Mouse (Mus musculus) lung, postnatal 0 days (tissue): ENCODE data around the gene Fbxl17.

Experiments used
- CTCF ChIP-seq: IDR thresholded peaks from 2 replicates; pipeline ENCODE4 v1.5.1; 2016; ENCODE audit warnings: antibody characterized with exemption, mild to moderate bottlenecking
- EP300 ChIP-seq: IDR thresholded peaks from 2 replicates; pipeline ENCODE4 v1.6.1; 2016; ENCODE audit warnings: antibody characterized with exemption, mild to moderate bottlenecking, control low read depth

DNA sequence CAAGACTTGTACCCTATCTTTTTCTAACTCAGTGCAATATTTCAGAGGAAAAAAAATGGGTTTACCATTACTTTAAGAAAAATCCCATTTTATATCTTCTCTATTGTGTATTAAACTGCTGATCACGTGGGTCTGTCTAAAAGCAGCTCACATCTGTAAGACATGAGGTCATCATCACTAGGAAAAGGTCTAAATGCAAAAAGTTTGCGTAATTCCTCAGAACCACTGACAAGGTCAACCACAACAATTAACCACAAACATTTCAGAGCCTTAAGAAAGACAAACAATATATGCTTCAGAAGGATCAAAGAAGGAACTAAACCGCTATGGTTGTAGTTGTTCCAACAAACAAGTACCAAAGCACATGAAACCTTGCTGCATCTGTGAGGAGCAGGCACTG, 143.6 kb downstream of the Fbxl17 start:
- TF ChIP-seq CTCF (no peak), EP300 (no peak)
